Mouse (Mus musculus): ENCODE data around the gene Pip4k2a.

DNA sequence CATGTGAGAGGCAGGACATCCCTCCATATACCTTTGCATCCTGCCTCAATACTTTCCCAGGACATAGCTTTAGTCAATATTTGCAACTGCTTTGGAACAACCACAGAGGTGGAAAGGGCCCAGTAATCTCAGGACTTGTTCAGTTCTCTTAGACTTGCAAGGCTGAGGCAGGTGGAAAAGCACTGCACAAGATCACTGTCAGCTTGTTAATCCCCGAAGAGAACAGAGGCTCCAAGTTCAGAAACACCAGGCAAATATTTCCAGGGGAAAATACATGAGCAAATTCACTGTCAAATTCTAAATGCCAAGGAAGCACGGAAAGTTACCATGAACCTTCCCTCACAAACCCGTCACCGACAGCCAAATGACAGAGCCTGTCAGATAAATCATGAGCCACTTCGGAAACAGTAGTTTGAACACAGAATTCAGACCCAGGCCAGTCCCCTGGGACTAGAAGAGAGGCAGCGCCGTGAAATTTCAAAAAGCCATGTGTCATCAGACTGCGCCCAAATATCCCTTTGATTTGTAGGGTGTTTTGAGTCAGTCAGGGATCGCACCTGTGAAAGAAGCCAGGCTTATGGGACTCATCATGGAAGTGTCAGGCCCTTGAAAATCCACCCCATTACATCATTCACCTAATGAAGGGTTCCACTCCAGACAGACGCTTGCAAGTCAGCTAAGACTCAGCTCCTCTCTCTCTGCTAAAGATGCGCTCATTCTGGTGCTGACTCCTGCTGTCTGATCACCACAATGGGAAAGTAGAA, 184.1 kb downstream of the Pip4k2a start:
- TF ChIP-seq CTCF (IDR thresholded peaks at IDR 0.05) = no peak
- TF ChIP-seq POLR2A (IDR thresholded peaks at IDR 0.05; ENCODE audit: insufficient read depth, low read depth, low read length) = no peak

Measured in heart, adult 2 months (tissue).